Mouse (Mus musculus) liver, postnatal 0 days (tissue): ENCODE results near the gene Raph1. TPM values are rescaled to one million over a fixed set of nuclear protein-coding genes. Genes with fewer than 3 reads are reported as not detected.
A peak's percentile ranks its signal among the peaks of the same experiment; 100 is the strongest.

Source experiments
- ATAC-seq: fragments of 200-750 bp; cut with Nextera tagmentation; 2 replicates; pipeline ENCODE4 v1.8.0; 2017; ENCODE audit warnings: mild to moderate bottlenecking, moderate library complexity
- DNase-seq: peaks from one replicate; pipeline ENCODE4 v3.0.0-alpha.2; 2016
- H3K27ac ChIP-seq: fragments of 300-500 bp; sonication (generic); 2 replicates; pipeline ENCODE4 v1.5.1; 2014; ENCODE audit warnings: antibody characterized with exemption, moderate library complexity, mild to moderate bottlenecking, low read depth
- H3K27me3 ChIP-seq: fragments of 300-500 bp; sonication (generic); 2 replicates; pipeline ENCODE4 v1.6.1; 2014; ENCODE audit warnings: low read length, control low read depth, mixed read lengths; ENCODE audit not compliant: insufficient read depth
- H3K36me3 ChIP-seq: fragments of 300-500 bp; sonication (generic); replicated peaks from 2 replicates; pipeline ENCODE4 v1.6.1; 2014; ENCODE audit warnings: mild to moderate bottlenecking, control low read depth, low read length, moderate library complexity, mixed read lengths; ENCODE audit not compliant: insufficient read depth
- H3K4me1 ChIP-seq: fragments of 300-500 bp; sonication (generic); 2 replicates; pipeline ENCODE4 v1.6.1; 2014; ENCODE audit warnings: antibody characterized with exemption, mild to moderate bottlenecking, control low read depth; ENCODE audit not compliant: insufficient read depth
- H3K4me2 ChIP-seq: fragments of 300-500 bp; sonication (generic); 2 replicates; pipeline ENCODE4 v1.6.1; 2014; ENCODE audit warnings: low read depth, mild to moderate bottlenecking, low read length, moderate library complexity, mixed read lengths
- H3K4me3 ChIP-seq: fragments of 300-500 bp; sonication (generic); 2 replicates; pipeline ENCODE4 v1.5.1; 2014; ENCODE audit warnings: low read depth, low read length
- H3K9ac ChIP-seq: fragments of 300-500 bp; sonication (generic); replicated peaks from 2 replicates; pipeline ENCODE4 v1.6.1; 2014; ENCODE audit warnings: mild to moderate bottlenecking, moderate library complexity
- H3K9me3 ChIP-seq: fragments of 300-500 bp; sonication (generic); 2 replicates; pipeline ENCODE4 v1.6.1; 2016; ENCODE audit warnings: mild to moderate bottlenecking, control low read depth, low read length, mixed read lengths
- CTCF ChIP-seq: sonication (generic); IDR thresholded peaks from 2 replicates; pipeline ENCODE4 v1.5.1; 2016; ENCODE audit warnings: antibody characterized with exemption, low read depth
- EP300 ChIP-seq: IDR thresholded peaks from 2 replicates; pipeline ENCODE4 v1.6.1; 2016; ENCODE audit warnings: antibody characterized with exemption, low read depth, mild to moderate bottlenecking
- WGBS: fragments of 180-500 bp; shearing (Covaris S2); extraction: QIAGEN DNeasy Blood & Tissue Kit; methylation state at CpG from one replicate; pipeline ENCODE4 v1.1.7; 2014; ENCODE audit not compliant: insufficient replicate concordance; 5-methylcytosine and 5-hydroxymethylcytosine counted together
- polyA plus RNA-seq: library from polyadenylated mRNA; unstranded; fragments of >200 nt; fragmentation: Nextera tagmentation; extraction: Ambion mirVana; gene quantifications from 2 replicates; pipeline ENCODE4 v1.2.1, GENCODE M21; 2015

Gene Raph1
- polyA plus RNA-seq, 1 experiment from 2014 or later: 16.9 TPM

GRCm38 (mm10) chr1:60604481-60605021 is 37.6 kb upstream of the Raph1 start:
- no peak overlapping the region for H3K9ac ChIP-seq
- TF ChIP-seq CTCF (no peak), EP300 (no peak)
- ATAC-seq (no peak), DNase-seq (no peak)
- no peak overlapping the region for H3K27ac ChIP-seq
- WGBS: 77% methylated on average over 3 of the region's 3 CpGs
- H3K27me3 ChIP-seq: no peaks in the 10 kb centered on the region
- no peaks in the 10 kb centered on the region for H3K36me3 ChIP-seq
- no peaks in the 10 kb centered on the region for H3K4me1 ChIP-seq
- no peaks in the 10 kb centered on the region for H3K9me3 ChIP-seq
- no peak overlapping the region for H3K4me3 ChIP-seq
- H3K4me2 ChIP-seq: no peak overlapping the region

- no peak for ATAC-seq
- TF ChIP-seq CTCF (no peak), EP300 (no peak)
These were observed 33.8 kb upstream of the Raph1 start for GRCm38 (mm10) chr1:60600682-60601081.

GRCm38 (mm10) chr1:60599926-60600325 is 33.0 kb upstream of the Raph1 start:
- no peaks in the 10 kb centered on the region for H3K27me3 ChIP-seq
- TF ChIP-seq CTCF (no peak), EP300 (no peak)
- H3K4me1 ChIP-seq: peaks cover 8% of the 10 kb centered on the region; the same call in 1 of the 2 replicates
- WGBS: 68% methylated on average over 3 of the region's 3 CpGs
- H3K9ac ChIP-seq: no peak overlapping the region; the same call in 1 of the 2 replicates
- no peaks in the 10 kb centered on the region for H3K9me3 ChIP-seq
- H3K27ac ChIP-seq: peak overlapping the region; percentile 89
- no peak overlapping the region for H3K4me3 ChIP-seq
- no peaks in the 10 kb centered on the region for H3K36me3 ChIP-seq
- no peak for DNase-seq
- ATAC-seq: no peak
- 0 out of 2 replicates have a peak overlapping the region, but pooled peaks have one; percentile 22 for H3K4me2 ChIP-seq

More at GRCm38 (mm10) chr1:60600682-60601081, 33.8 kb upstream of the Raph1 start:
- Histone ChIP-seq H3K4me2 (no peak overlapping the region), H3K4me3 (no peak overlapping the region), H3K4me1 (peaks cover 8% of the 10 kb centered on the region; the same call in 1 of the 2 replicates), H3K9me3 (no peaks in the 10 kb centered on the region), H3K27me3 (no peaks in the 10 kb centered on the region), H3K27ac (0 out of 2 replicates have a peak overlapping the region, but pooled peaks have one; percentile 89), H3K9ac (no peak overlapping the region), H3K36me3 (no peaks in the 10 kb centered on the region)
- WGBS: 68% methylated on average over 6 of the region's 6 CpGs
- DNase-seq: no peak

GRCm38 (mm10) chr1:60599013-60599701 is 32.3 kb upstream of the Raph1 start:
- DNase-seq (peak; percentile 64), ATAC-seq (peak; percentile 89)
- TF ChIP-seq CTCF: no peak
- TF ChIP-seq EP300: peak; percentile 31; the same call in 1 of the 2 replicates
- H3K9me3 ChIP-seq: no peaks in the 10 kb centered on the region
- no peak overlapping the region for H3K4me2 ChIP-seq
- no peak overlapping the region for H3K9ac ChIP-seq
- no peaks in the 10 kb centered on the region for H3K27me3 ChIP-seq
- WGBS: 22% methylated on average over 6 of the region's 6 CpGs
- no peaks in the 10 kb centered on the region for H3K36me3 ChIP-seq
- H3K4me1 ChIP-seq: peaks cover 8% of the 10 kb centered on the region; the same call in 1 of the 2 replicates
- H3K27ac ChIP-seq: peak overlapping the region; percentile 89
- no peak overlapping the region for H3K4me3 ChIP-seq

GRCm38 (mm10) chr1:60596386-60597320 is 29.7 kb upstream of the Raph1 start:
- peaks cover 8% of the 10 kb centered on the region; the same call in 1 of the 2 replicates for H3K4me1 ChIP-seq
- H3K27me3 ChIP-seq: no peaks in the 10 kb centered on the region
- ATAC-seq (no peak), DNase-seq (no peak)
- H3K4me3 ChIP-seq: no peak overlapping the region
- no peaks in the 10 kb centered on the region for H3K9me3 ChIP-seq
- H3K27ac ChIP-seq: peak overlapping the region; percentile 65
- no peaks in the 10 kb centered on the region for H3K36me3 ChIP-seq
- no peak overlapping the region for H3K9ac ChIP-seq
- H3K4me2 ChIP-seq: 0 out of 2 replicates have a peak overlapping the region, but pooled peaks have one; percentile 26
- no peak for TF ChIP-seq EP300
- no peak for TF ChIP-seq CTCF
- 66% methylated on average over 11 of the region's 11 CpGs for WGBS

GRCm38 (mm10) chr1:60593101-60593500 is 26.2 kb upstream of the Raph1 start:
- Histone ChIP-seq H3K9ac (no peak overlapping the region), H3K27me3 (no peaks in the 10 kb centered on the region), H3K4me1 (0 out of 2 replicates have a peak, but pooled peaks cover 6% of the 10 kb centered on the region), H3K36me3 (no peaks in the 10 kb centered on the region), H3K4me2 (no peak overlapping the region), H3K27ac (no peak overlapping the region), H3K4me3 (no peak overlapping the region), H3K9me3 (no peaks in the 10 kb centered on the region)
- DNase-seq (no peak), ATAC-seq (no peak)
- WGBS: 91% methylated on average over 6 of the region's 6 CpGs
- TF ChIP-seq CTCF (no peak), EP300 (no peak)
